Mouse (Mus musculus): ENCODE measurements around the gene Aox2.
"Not testable (repeated sequence)": the region's sequence is repeated elsewhere in the genome, so short reads cannot be mapped to it uniquely, and the experiment has no call there.

The Aox2 gene

DNA sequence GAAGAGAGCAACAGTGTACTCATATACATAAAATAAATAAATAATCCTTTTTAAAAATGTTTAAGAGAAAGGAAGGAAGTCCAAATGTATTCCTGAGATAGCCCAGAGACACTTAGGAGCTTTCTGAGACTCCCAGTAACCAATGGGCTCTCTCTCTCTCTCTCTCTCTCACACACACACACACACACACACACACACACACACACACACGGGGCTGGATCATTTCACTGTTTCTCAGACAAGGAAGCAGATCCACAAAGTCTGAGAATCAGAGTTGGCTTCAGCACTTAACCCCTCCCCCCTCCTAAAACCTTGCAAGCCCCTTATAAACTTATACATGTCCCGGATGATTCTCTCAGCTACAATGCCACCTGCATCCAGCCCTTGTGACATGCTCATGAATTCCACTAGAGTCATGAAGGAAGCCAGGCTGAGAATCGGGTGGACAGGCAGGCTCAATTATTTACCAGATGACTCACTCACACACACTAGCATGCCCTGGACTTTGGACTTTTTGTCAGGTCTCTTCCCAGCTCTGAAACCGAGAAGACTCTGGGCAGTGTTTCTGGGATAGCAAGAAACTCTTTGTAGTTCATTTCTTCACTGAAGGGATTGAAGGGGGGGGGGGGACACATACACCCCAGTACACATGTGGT lies 75.2 kb downstream of the Aox2 start:
- peak; percentile 84 for DNase-seq

DNA sequence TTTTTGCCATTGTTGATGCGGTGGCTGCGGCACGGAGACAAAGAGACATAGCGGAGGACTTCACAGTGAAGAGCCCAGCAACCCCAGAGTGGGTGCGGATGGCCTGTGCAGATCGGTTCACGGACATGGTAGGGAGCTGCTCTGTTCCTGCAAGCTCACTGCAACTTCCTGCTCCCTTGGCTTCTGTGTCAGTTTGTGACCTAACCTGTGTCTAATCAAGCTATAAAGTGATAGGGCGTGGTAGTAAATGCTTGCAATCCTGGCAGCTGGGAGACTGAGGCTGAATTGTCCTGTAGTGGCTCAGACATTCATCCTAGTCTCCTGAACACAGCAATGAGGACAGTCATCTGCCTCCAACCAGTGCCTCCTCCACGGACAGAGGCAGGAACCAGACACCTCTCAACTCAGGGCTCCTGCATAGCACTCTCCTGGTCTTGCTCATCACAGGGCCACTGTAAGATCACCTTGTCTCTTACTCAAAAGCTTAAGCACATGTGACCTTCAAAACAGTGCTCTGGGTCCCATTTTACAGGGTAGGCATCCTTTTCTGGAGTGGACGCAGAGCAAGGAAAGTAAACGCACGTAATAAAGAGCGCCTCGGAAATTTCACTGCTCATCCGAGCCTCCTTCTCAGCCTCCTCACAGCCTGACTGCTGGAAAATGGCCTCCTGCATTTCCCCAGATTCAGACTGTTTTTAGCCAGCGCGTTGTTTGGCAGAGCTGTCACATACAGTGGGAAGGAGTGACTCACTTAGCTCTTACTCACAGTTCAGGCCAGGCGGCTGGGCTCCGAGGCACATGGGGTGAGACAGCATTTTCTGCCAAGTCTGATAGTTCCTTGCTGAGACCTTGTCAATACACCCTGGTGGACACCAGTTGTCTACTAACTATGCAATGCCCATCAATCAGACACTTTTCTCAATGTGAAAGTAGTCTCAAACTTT lies 81.1 kb downstream of the Aox2 start:
- no peak for DNase-seq

DNA sequence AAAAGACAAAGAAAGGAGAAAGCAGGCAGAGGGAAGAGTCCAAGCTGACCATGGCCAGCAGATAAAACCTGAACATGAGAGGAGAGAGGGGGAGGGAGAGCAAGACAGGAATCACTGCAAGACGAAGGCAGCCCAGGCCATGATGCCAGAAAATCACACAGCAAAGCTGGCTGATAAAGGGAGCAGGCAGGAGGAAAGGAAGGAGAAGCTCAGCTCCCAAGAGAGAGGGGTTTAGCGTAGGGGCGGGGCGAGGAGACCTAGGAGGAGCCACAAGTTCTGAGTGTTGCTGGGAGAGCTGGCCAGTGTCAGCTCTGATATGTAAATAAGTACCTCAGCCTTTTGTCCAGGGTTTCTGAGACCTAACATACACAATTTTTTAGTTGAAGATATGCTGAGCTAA lies 84.2 kb downstream of the Aox2 start:
- DNase-seq: no peak

DNA sequence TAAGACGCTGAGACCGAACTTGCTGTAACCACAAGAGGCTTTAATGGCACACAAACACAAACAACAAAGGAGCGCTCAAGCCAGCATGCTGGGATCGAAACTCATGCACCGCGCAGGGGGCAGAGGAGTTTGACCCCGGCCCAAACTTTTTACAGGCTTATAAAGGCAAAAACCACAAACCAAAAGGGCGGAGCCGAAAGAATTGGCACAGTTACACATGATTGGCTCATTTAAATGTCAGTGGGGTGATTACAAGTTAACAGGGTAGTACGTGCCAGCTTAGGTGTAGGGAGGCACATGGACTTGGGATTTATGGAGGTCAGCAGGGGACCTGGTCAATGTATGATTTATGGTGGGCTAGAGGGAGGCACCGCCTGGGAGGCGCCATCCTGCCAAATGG lies 86.4 kb downstream of the Aox2 start:
- peak; percentile 33 for DNase-seq

DNA sequence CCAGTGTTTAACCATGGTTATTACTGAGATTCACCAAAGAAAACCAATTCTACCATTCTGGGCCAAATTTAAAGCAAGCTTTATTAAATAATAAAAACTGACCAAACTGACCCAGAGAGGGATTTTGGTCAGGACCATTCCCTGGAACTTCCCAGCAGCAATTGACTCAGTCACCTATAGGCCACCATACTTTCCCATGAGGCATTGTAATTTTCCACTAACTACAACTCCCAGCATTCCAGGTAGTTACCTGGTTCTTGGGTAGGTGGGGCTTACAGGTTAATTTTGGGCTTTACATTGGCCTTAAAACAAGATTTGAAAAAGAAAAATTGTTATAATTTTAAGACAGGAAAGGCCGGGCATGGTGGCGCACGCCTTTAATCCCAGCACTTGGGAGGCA lies 87.7 kb downstream of the Aox2 start:
- DNase-seq: no peak

DNA sequence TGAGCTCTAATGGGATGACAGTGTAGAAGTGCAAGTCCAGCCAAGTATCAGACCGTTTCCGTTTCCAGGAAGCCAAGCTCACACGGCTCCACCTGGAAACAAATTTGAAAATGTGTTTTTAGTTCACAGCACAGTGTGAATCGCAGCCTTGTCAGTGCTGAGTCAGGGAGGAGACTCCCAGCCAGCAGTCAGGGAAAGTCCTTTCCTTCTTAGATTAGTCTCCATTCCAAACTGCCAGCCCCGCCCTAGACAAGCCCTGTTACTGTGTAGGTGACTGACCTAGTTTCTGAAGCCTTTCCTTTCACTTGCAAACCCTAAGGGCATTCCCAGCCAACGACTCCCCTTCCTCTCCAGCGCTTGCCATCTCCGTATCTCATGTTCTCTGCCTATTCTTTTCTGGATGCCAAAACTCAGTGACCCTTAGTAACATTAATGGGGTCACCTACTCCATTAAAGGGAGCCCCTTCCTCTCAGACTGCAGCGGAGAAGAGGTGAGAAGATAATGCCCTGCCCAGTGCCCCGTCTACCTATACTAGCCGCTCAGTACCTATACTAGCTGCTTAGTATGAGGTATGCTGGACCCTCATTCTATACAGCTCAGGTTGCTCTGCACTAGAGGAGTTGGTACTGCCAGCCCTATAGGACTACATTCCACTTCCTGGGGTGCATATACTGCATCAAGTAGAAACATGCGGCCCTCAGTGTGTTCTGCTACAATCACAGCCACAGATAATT lies 88.8 kb downstream of the Aox2 start:
- no peak for DNase-seq

DNA sequence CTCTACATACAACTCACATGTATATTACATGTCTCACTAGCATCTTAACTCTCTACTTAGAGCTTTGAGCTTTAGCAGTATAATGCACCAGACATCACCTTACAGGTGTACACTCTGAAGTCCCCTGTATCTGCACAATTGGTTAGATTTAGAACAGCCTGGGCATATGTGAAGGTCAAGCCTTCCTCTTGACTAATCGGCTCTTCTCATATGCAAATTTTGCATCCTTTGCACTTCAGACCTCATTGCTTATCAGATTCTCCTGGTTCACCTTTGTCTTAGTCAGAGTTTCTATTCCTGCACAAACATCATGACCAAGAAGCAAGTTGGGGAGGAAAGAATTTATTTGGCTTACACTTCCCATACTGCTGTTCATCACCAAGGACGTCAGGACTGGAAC lies 91.6 kb downstream of the Aox2 start:
- DNase-seq: no peak

DNA sequence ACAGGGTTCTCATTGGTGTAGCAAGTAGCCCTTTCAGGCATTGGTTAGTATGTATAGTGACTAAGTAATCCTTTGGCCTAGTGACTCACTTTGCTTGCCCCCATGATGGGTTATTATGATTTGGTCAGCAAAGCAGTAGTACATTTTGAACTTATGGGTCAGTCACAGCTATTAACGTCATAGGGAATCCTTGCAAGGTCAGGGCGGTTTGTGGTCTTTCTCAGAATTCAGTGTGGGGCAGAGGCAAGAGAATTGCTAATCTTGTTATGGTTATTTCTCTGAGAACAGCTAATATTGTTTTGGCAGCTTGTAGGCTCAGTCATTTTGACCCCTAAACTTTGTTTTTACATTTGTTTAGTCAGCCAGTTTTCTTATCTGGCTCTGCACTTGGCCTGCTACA lies 96.1 kb downstream of the Aox2 start:
- DNase-seq: not testable (repeated sequence)

DNA sequence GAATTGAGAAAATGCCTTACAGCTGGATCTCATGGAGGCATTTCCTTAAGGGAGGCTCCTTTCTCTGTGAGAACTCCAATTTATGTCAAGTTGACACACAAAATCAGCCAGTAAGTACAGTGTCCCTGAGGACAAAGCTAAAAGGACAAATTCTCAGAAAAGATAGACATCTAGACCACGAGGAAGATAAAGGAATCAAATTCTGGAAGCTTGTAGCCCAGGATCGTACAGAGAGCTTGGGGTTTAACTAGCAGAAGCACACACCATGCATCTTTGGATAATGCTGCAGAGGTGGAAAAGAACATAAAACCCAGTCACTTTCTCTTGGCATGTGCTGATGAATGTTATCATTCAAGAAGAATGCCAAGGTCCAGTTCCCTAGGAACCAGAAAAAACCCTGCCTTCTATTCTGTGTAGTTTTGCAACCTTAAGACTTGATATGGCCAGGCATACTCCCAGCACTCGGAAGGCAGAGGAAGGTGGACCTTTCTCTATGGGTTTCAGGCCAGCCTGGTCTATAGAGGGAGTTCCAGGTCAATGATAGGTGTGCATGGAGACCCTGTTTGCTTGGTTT lies 97.5 kb downstream of the Aox2 start:
- no peak for DNase-seq

DNA sequence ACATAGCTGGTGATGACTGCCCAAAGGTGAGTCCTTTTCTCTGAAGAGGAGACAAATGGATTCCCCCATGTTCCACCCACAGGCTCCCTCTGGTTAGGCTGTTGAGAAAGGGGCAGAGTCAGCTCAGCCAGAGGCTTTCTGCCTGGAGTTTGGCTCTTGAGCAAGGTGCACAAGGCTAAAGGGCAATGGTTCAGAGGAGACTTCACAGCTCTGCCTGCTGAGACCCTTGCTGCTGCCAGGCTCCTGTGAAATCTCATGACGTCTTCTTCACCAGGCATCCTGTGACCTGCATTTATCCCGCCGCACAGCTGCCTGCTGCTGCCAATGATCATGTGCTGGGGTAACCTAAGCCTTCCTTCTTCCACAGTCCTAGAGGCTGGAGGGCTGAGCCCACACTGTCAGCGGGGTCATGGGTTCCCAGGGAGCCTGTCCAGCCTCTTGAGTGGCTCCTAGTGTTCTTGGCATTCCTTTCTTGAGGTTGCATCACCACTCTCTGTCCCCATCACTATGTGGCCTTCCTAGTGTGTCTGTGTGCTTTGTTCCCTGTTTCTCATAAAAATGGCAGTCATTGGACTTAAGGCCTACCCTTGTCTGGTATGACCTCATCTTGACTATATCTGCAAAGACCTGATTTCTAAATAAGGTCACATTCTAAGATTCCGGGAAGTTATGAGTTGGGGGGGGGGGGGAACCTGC lies 104.6 kb downstream of the Aox2 start:
- peak; percentile 54 for DNase-seq

DNA sequence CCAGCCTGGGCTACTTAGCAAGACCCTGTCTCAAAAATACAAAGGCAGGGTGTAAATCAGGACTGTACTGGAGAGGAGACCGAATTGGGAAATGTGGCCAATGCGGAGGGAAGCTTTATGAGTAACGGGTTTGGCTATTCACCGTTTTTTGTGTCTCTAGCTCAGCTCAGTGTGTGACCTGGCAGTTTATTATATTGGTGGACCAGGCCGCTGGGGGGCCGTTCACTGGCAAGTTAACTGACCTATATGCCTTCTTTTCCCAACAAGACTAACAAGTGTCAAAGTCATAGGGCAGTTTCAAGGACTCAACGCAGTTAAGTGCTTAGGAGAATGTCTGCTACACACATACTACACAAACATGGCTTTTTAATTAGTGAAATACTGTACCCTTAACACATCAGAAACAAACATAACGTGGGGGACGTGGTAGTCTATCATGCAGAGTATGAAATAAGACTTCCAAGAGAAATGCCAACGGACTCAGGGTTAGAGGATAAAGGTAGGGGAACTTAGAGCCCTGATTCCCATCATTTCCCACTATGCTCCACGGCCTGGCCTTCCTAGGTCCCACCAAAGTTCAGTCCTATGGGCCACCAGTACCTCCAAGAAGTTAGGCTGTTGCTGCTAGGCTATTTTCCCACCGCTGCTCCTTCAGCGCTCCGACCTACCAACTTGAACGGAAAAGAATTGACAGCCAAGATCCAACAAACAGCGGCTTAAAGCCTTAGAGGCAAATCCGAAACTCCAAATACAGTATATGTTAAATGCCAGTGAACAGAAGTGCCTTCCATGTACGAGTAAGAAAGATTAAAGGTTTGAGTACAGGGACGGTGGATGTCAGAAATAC lies 113.5 kb downstream of the Aox2 start:
- DNase-seq: no peak

DNA sequence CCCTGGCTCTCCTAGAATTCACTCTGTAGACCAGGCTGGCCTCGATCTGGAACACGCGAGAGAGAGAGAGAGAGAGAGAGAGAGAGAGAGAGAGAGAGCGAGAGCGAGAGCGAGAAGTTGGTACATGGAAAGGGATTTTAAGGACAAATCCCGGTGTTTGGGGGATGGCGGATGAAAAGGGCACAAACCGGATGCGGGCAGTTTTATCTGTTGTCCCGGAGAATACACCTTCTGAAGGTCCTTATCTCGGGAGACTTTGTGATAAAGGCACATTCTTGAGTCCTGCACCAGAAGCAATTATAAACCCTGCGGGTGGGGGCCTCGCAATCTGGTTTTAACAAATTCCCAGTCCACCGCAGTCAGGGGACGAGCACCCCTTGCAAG lies 114.1 kb downstream of the Aox2 start:
- DNase-seq: no peak

DNA sequence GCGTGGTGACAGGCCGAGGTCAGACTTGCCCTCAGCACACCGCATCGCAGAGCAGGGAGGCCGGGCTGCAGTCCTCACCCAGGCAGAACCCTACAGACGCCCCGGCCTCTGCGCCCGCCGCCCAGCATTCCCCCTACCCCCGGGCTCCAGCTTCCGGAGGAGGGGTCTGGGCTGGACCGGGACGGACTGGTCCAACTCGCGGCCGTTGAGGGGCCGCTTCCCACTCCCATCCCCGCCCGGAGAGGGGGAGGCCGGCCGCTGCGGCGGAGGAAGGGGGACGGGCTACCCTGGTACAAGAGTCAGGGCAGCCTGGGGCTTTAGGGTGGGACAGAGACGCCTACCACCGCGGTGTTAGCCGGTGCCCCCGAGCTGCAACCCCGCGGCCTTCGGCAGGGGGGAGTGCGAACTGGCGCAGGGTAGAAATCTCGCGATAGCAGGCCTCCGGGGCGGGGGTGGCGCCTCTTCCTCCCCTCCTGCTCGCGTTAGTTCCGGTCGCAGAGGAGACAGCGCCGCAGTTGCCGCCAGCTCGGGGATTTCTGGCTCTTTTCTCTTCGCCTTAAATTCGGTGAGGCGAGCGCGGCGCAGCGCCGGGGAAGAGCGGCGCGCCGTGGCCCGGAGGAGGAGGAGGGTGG lies 114.6 kb downstream of the Aox2 start, which contains the start of gene Bzw1:
Gene Bzw1 (plus strand): TSS at position 247 of the 632 bp plus-strand sequence.
- DNase-seq: peak; percentile 88

DNA sequence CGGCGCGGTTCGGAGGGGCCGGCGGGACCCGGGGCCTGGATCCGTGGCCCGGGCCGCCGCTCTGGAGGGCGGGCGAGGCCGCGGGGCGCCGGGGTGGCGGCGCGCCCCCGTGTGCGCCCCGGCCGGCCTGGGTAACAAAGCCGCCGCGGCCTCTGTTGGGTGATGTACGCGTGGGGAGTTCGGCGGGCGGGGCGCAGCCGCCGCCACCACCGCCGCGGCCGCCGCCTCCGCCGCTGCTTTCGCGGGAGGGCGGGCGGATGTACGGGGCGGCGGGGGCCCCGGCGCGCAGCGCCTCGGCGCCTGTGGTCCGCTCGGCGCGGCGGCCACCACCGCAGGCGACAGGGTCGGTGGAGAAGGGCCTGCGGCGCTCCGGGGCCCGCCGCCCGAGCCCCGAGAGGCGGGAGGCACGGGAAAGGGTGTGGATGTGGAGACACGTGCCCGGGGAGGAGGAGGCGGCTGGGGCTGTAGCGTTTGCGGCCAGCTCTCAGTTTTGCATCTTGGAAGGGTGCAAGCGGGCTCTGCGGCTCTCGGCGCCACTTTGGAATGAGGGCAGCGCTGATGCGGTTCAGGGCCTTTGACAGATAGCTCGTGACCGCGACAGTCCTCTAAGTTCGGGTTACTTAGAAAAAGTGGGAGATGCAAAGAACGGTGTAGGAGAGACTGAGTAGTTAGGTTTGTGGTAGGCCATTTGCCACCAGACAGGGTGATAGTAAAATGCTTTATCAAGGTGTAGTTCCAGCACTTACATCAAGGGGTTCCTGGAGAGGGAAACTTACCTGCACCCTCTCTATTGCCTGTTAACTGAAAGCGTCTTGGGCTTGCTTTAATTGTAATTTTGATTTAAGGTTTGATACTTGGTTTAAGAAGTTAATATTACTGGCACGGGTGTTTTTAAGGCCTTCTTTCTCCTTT lies 115.4 kb downstream of the Aox2 start:
- peak; percentile 51 for DNase-seq

DNA sequence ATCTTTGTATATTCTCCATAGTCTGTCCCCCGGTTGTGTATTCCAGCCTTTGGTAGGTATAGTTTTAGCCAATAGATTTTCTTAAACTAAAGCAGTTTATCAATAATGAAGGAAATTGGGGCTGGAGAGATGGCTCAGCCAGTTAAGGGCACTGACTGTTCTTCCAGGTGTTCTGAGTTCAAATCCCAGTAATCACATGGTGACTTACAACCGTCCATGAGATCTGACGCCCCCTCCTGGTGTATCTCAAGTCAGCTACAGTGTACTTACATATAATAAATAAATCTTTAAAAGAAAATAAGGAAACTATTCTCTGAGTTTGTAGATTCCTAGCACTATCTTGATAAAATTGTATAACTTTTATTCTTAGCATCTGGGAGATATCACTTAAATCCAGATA lies 117.2 kb downstream of the Aox2 start:
- no peak for DNase-seq

DNA sequence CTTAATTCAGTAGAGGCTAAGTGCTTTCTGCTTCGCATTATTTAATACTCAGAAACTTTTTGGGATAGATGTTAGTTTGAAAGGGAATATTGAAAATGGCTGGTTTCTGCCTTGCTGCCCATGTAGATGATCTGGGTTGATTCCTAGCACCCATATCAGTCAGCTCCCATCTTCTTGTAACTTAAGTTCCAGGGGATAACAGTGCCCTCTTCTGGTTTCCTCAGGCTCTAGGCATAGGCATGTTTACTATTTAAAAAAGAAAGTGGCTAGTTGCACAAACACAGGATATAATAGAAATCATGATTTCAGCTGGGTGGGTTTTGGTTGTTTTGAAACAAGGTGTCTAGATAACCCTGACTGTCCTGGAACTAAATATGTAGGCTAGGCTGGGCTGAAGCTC lies 118.1 kb downstream of the Aox2 start:
- DNase-seq: no peak

DNA sequence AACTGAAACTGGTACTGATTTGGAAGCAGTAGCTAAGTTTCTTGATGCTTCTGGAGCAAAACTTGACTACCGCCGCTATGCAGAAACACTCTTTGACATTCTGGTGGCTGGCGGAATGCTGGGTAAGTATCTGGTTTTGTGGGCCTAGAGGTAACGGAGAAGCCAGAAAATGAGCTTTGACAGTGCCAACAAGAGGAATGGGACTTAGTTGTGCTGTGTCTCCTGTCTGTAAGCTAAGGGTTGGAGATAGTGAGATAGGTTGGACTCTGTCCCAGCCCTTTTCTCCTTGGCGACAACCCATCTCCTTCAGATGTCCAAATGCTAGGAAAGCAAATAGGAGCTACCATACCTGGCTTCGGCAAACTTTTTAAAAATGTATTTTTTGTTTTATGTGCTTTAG lies 119.6 kb downstream of the Aox2 start:
- no peak for DNase-seq

DNA sequence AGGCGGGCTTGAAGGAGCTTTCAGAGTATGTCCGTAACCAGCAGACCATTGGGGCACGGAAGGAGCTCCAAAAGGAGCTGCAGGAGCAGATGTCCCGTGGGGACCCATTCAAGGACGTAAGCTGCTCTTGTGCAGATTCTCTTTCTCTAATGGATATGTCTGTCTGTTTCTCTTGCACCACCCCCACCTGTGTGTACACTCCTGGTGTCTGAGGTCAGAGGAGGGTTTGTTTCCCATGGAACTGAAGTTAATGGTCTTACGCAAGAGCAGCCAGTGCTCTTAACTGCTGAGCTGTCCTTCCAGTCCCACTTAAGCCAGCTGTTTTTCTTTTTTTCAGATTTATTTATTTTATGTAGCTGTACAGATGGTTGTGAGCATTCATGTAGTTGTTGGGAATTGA lies 123.3 kb downstream of the Aox2 start:
- DNase-seq: no peak

DNA sequence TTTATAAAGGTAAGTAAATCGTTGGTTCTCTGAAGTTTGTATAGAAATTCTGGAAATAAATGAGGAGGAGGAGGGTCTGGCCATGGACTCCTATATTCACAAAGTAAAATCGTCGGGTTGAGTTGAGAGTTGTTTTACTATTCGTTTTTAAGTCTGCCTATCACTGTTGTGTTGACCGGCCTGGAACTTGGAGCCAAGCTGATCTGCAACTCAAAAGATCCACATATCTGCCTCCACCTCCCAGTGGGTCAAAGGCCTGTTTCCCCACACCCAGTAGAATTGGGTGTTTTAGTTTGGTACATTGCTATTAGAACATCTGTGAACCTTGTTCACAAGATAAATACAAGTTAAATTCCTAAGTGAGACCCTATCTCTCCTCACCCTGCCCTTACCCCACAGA lies 125.6 kb downstream of the Aox2 start:
- no peak for DNase-seq

DNA sequence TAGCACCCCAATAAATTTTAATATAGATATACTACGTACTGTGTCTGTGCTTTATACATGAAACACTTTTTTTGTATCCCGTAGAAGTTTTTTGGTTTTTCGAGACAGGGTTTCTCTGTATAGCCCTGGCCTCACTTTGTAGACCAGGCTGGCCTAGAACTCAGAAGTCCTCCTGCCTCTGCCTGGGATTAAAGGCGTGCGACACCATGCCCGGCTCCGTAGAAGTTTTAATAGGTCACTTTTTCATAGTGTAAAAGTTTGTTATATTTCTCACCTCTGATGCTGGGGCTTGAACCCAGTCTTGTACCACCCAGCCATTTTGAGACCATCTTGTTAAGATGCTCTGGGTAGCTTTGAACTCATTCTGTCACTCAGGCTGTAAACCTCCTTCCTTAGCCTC lies 129.2 kb downstream of the Aox2 start:
- DNase-seq: no peak

All from kidney, adult 11 months (tissue).